Mouse (Mus musculus) embryonic stem cell, embryonic (primary cell): ENCODE results near the gene Rpp25.

Experiments used
- CTCF ChIA-PET, 4 experiments: fragments of 300-600 bp in 2 of 4; fragments of 350-600 bp in 2 of 4; sonication (Branson Sonifier 250); formaldehyde crosslinking; loops; one replicate each; lab custom pipeline; 2022; ENCODE audit warnings: inconsistent platforms in 2 of 4; lab: Charles Lee
- POLR2A ChIA-PET, 4 experiments: fragments of 300-600 bp in 2 of 4; fragments of 350-600 bp in 2 of 4; sonication (Branson Sonifier 250); formaldehyde crosslinking; loops; one replicate each; lab custom pipeline; 2022; ENCODE audit warnings: antibody characterized with exemption in 4 of 4, inconsistent platforms in 1 of 4; lab: Charles Lee

The Rpp25 gene

DNA sequence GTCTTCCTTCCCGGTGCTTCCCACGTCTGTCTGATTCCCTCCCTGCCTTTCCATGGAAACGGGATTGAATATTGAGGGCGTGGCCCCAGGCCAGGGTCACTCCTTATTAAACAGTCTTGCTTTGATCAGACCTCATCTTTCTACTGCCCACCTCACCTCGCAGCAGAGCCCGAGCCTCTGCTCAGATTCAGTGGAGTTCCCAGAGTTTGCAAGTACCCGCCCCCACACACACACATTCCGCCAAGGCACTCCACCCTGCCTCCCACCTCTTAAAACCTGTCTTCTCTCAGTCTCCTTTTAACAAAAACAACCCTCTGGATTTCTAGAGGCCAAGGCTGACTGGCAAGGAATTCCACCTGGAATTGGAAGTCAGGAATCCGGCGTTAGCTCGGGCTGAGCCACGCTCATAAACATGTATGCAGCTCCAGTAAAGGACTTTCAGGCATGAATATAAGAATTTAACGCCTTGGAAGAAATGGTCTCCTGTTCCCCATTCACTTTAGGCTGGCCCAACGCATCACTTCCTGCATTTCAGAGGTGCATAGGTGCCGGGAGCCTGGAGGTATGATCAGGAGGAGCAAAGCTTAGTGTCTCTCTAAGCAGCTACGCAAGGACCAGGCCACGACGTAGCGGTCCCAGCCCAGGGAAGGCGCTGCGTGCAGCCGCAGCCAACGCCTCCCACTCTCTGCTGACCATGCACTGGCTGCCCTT is 760 bp upstream of the Rpp25 start:
- ChIA-PET CTCF (interaction anchor here (0.5 to 3.3 kb wide), 22 partner anchors 7 to 576 kb away, joined by 3 to 24 read pairs (median 4); partner anchors contain the start of genes Cox5a (in 2 of the 4), Csk (in 1 of the 4) and Snx33 (in 1 of the 4)), POLR2A (interaction anchor here (0.6 to 11.7 kb wide), 141 partner anchors 7 to 1343 kb away, joined by 3 to 203 read pairs (median 5); partner anchors contain the start of genes Cox5a (in 4 of the 4), Scamp5 (in 4 of the 4), Ppcdc (in 3 of the 4) and Csk (in 2 of the 4))

DNA sequence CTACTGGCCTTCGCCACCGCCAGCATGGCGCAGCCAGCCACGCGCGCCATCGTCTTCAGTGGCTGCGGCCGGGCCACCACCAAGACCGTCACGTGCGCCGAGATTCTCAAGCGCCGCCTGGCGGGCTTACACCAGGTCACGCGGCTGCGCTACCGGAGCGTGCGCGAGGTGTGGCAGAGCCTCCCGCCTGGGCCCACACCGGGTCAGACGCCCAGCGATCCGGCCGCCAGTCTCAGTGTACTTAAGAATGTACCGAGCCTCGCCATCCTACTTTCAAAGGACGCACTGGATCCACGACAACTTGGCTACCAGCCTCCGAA is 515 bp downstream of the Rpp25 start:
- CTCF ChIA-PET, result interaction anchor here (0.9 to 3.3 kb wide), 13 partner anchors 13 to 576 kb away, joined by 3 to 32 read pairs (median 8); partner anchors contain the start of genes Cox5a (in 2 of the 4) and Snx33 (in 1 of the 4)
- POLR2A ChIA-PET, result interaction anchor here (0.5 to 11.7 kb wide), 93 partner anchors 9 to 1078 kb away, joined by 3 to 203 read pairs (median 6); partner anchors contain the start of genes Cox5a (in 4 of the 4), Scamp5 (in 4 of the 4), Mpi (in 2 of the 4) and Ppcdc (in 2 of the 4)

DNA sequence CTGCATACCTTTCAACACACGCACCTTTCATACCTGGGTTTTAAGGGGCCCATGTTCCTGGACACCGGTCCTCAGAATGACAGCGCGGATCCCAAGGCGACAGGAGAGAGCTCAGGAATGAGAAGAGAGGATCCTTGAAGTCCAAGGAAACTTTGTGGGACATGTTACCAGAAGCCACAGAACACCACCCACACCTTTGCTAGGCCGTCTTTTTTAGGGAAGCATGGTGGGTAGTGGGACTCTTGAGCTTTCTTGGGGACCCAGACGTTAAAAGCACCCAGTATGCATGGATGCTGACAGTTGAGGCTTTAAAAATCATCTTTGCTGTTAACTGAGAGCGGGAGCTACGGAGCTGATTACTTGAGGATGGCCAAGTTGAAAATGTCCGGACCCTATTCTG is 1.1 kb downstream of the Rpp25 start:
- ChIA-PET CTCF (interaction anchor here (0.6 to 3.3 kb wide), 9 partner anchors 10 to 46 kb away, joined by 3 to 32 read pairs (median 8); no protein-coding TSS in a partner anchor), POLR2A (interaction anchor here (0.7 to 11.7 kb wide), 36 partner anchors 9 to 1077 kb away, joined by 3 to 203 read pairs (median 8); partner anchors contain the start of genes Cox5a (in 3 of the 4), Ppcdc (in 2 of the 4), 1700017B05Rik (in 1 of the 4) and Csk (in 1 of the 4))

DNA sequence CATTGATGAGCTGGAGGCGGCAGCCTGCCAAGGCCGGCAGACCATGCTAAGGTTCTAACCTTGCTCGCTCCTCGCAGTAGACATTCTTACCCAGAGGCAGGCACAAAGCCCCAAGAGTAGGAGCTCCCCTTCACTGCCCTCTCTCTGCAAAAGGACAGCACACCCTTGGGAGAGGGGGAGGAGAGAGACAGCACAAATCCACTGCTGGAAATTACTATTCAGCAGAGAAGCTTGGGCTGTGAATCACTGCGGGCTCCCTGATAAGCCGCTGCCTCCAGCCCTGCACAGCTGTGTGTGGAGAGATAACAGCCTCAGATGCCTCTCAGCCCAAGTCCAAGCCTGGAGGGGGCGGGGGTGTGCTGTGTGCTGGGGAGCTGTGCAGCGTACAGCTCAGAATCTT is 1.9 kb downstream of the Rpp25 start:
- ChIA-PET POLR2A (interaction anchor here (0.6 to 11.7 kb wide), 53 partner anchors 9 to 1076 kb away, joined by 3 to 203 read pairs (median 5); partner anchors contain the start of genes Cox5a (in 3 of the 4), Ppcdc (in 2 of the 4), Scamp5 (in 2 of the 4) and 1700017B05Rik (in 1 of the 4)), CTCF (interaction anchor here (0.5 to 3.3 kb wide), 13 partner anchors 9 to 46 kb away, joined by 3 to 32 read pairs (median 7); no protein-coding TSS in a partner anchor)

DNA sequence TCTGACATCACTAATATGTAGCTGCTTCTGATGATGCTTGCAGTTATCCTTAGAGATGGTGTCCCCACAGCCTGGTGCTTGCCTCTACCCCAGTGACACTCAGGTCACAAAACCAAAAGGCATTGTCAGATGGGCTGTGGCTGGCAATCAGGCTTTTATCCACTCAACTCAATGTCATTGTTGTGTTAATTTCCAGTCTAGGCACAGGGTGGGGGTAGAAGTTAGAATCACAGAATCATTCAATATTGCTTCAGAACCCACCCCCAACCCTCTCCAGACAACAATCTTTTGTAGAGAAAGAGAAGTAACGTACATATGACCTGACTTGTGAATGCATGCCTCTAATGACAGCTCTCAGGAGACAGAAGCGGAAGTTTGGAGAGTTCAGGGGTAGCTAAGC is 6.8 kb downstream of the Rpp25 start:
- CTCF ChIA-PET, result interaction anchor here (0.6 to 2.0 kb wide), 13 partner anchors 8 to 471 kb away, joined by 3 to 16 read pairs (median 3); partner anchors contain the start of genes Cox5a (in 1 of the 4), Csk (in 1 of the 4) and Fam219b (in 1 of the 4)
- POLR2A ChIA-PET, result interaction anchor here (0.6 to 10.5 kb wide), 55 partner anchors 8 to 1694 kb away, joined by 3 to 203 read pairs (median 4); partner anchors contain the start of genes Cox5a (in 4 of the 4), Scamp5 (in 3 of the 4), Ppcdc (in 2 of the 4) and Csk (in 1 of the 4)

DNA sequence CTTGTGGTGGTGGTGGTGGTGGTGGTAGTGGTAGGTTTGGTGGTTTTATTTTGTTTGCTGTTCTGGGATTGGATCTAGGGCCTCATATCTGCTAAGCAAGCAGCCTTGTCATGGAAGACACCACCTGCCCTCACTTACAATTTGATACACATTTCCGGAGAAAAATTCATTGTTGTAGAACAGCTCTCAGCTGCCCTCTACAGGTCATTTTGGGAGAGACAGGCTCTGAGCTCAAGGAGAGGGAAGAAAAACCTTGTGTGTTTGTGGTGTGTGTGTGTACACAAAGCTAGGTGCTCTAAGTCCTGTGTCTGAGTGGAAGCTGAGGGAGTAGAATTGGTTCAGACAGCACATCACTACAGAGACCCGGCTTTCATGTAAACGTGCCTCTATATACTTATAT is 13.3 kb downstream of the Rpp25 start:
- ChIA-PET POLR2A (interaction anchor here (0.6 to 10.5 kb wide), 45 partner anchors 9 to 566 kb away, joined by 3 to 203 read pairs (median 5); partner anchors contain the start of genes Rpp25 (in 4 of the 4), 1700017B05Rik (in 1 of the 4), Csk (in 1 of the 4) and Ppcdc (in 1 of the 4)), CTCF (interaction anchor here (0.6 to 5.2 kb wide), 67 partner anchors 9 to 1811 kb away, joined by 3 to 80 read pairs (median 4); partner anchors contain the start of genes Rpp25 (in 2 of the 4), 1700017B05Rik (in 1 of the 4), Csk (in 1 of the 4) and Man2c1 (in 1 of the 4))

DNA sequence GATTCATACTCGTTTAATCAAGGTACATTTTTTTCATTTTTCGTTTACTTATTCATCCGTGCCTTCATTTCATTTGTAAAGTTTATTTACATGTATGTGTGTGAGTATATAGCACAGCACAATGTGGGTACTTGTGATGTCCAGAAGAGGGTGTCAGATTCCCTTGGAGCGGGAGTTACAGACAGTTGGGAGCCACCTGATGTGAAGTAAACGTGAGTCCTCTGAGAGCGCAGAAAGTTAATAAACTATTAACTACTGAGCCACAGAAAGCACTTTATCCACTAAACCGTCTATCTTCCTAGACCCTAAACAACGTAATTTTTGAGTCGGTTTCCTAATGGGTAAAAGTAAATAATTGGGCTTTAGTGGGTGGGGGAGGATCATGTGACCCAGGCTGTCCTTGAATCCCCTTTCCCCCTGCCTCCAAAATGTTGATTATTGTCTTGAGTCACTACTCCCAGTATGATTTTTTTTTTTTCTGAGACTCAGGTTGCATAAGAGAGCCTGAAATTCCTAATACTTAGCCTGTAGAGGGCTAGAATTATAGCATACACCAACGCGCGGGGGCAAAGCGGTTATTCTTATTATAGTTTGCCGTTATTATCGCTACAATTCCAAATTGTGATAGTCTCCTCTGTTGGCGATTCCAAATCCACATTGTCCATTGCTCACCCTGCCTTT is 16.7 kb downstream of the Rpp25 start:
- CTCF ChIA-PET, result interaction anchor here (0.5 to 2.0 kb wide), 19 partner anchors 10 to 629 kb away, joined by 3 to 8 read pairs (median 3); partner anchors contain the start of genes Rpp25 (in 2 of the 4) and Man2c1 (in 1 of the 4)
- POLR2A ChIA-PET, result interaction anchor here (0.5 to 7.3 kb wide), 103 partner anchors 8 to 1396 kb away, joined by 3 to 169 read pairs (median 4); partner anchors contain the start of genes Rpp25 (in 4 of the 4), Scamp5 (in 4 of the 4), Ppcdc (in 3 of the 4) and 1700017B05Rik (in 2 of the 4)

DNA sequence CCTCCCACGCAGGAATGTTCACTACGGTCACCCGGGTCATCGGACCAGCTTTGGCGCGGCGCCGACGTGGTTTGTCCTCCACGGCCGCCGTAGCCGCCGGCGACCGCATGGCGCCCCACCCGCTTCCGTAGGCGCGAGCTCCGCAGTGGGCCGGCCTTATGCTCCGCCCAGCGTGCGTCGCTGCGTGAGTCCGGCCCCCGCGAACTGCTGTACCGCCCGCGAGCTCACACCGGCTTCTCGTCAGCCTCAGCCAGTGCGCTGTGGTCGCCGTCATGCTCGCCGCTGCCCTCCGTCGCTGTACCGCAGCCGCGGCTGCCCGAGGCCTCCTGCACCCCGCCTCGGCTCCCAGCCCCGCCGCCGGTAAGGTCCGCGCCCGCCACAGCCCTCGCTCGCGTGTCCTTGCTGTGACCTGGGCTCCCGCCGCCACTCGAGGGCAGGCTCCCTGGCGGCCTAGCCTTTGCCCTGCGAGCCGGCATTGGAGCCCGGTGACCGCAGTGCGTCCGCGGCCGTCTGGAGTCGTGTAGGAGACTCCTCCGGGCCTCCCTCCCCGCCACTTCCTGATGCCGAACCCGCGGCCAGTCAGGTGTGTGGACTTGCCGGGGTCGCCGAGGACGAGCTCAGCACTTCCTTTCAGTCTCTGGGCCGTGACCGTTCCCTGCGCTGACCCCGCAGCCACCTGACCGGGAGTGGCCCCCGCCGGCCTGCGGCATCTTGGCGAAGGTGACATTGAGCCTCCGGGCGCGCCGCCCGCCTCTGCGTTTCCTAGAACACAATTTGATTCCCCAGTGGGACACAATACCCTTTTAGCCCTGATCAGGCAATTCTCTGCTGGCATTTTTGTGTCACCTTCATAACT is 17.5 kb downstream of the Rpp25 start, which contains the start of gene Cox5a:
Cox5a (plus strand) TSS at position 219 of the 856 bp plus-strand sequence.
- ChIA-PET CTCF (interaction anchor here (0.5 to 2.0 kb wide), 20 partner anchors 10 to 630 kb away, joined by 3 to 8 read pairs (median 4); partner anchors contain the start of genes Rpp25 (in 2 of the 4), Csk (in 1 of the 4) and Man2c1 (in 1 of the 4)), POLR2A (interaction anchor here (0.6 to 6.8 kb wide), 113 partner anchors 8 to 1397 kb away, joined by 3 to 102 read pairs (median 4); partner anchors contain the start of genes Rpp25 (in 4 of the 4), Scamp5 (in 4 of the 4), 1700017B05Rik (in 2 of the 4) and Fam219b (in 2 of the 4))

DNA sequence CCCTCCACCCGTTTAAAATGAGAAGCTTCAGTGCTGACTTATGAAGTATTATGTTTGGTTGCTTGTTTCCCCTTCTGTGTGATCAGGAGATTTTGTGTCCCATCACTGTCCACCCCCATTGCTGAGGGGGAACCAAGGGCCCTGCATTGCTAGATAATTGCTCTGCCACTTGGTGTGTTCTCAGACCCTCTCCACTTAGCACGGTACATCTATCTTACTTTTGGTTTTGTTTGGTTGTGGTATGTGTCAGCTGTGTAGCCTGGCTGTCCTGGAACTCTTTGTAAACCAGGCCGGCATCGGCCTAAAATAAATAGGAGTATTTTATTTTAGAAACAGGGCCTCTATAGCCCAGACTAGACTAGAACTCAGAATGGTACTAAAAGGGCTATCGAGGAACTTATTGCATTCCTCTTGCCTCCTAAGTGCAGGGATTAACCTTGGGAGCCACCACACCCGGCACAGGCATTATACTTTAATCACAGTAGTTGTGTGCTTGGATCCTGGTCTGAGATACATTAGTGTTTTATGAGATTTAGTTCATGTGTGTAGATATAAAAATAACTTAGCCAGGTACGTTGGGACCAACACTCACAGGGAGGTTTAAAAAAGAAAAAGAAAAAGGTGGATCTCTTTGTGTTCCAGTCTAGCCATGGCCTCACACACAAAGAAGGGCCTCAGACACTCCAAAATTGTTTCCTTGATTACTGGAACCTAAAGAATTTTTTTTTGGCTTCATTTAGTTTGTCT is 18.5 kb downstream of the Rpp25 start:
- ChIA-PET POLR2A (interaction anchor here (0.6 to 6.8 kb wide), 68 partner anchors 8 to 753 kb away, joined by 3 to 102 read pairs (median 5); partner anchors contain the start of genes Rpp25 (in 4 of the 4), Scamp5 (in 3 of the 4), Fam219b (in 2 of the 4) and 1700017B05Rik (in 1 of the 4)), CTCF (interaction anchor here (0.6 to 2.0 kb wide), 10 partner anchors 8 to 359 kb away, joined by 3 to 8 read pairs (median 4); partner anchors contain the start of genes Rpp25 (in 2 of the 4) and Csk (in 1 of the 4))

DNA sequence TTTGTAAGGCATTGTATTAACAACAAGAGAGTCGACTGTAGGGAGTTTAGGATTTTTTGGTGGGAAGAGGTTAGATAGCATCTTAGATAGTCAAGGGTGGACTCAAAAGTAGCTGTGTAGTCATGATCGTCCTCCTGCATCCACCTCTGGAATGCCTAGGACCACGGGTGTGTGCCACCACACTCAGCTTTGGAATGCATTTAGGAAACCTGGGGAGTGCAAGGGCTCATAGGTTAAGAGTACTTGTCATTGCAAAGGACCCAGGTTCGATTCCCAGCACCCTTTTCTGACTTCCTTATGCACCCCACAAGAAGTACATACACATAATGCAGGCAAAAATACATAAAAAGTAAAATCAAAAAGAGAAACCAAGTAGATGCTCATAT is 19.0 kb downstream of the Rpp25 start:
- POLR2A ChIA-PET, result interaction anchor here in 3 of 4 experiments (0.5 to 6.8 kb wide), 34 partner anchors 8 to 242 kb away, joined by 3 to 102 read pairs (median 6); partner anchors contain the start of genes Rpp25 (in 3 of the 3) and Fam219b (in 1 of the 3)
- CTCF ChIA-PET, result interaction anchor here in 3 of 4 experiments (0.6 to 2.4 kb wide), 9 partner anchors 9 to 360 kb away, joined by 3 to 13 read pairs (median 4); no protein-coding TSS in a partner anchor

DNA sequence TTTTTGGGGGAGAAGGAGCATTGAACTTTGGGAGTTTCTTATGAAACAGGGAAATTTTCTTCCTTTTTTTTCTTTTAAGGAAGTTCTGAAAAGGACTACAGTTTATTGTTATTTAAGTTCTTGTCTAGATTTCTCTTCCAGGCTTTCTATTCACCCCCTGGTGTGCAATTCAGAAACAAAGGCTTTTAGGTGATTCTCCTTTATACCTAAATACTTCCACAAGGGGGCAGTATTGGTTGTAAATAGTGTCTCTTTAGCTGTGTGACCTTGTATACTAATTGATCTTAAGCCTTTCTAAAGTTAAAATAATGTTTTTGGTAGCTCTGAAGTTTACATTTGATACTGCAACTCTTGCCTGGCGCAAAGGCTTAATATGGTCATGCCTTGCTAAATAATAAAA is 19.9 kb downstream of the Rpp25 start:
- ChIA-PET POLR2A (interaction anchor here in 3 of 4 experiments (0.6 to 6.8 kb wide), 33 partner anchors 8 to 220 kb away, joined by 3 to 102 read pairs (median 4); partner anchors contain the start of genes Rpp25 (in 2 of the 3), Scamp5 (in 2 of the 3), Csk (in 1 of the 3) and Mpi (in 1 of the 3)), CTCF (interaction anchor here (0.7 to 2.4 kb wide), 19 partner anchors 9 to 221 kb away, joined by 3 to 13 read pairs (median 4); partner anchors contain the start of gene Csk (in 1 of the 4))

DNA sequence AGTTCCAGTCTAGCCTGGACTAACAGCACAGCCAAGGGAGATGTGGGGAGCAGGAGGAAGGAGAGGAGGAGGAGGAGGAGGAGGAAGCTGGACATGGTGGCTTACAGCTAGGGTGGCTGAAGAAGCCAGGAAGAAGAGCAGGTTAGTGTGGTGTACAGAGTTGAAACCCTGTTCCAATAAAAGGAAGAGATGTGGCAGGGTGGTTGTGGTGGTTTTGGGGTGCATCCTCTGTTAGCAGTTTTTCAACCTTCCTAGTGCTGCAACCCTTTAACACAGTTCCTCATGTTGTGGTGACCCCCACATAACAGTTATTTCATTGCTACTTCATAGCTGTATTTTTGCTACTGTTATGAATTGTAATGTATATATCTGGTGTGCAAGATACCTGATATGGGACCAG is 20.6 kb downstream of the Rpp25 start:
- ChIA-PET POLR2A (interaction anchor here in 3 of 4 experiments (0.6 to 6.8 kb wide), 27 partner anchors 8 to 219 kb away, joined by 3 to 102 read pairs (median 5); partner anchors contain the start of genes Rpp25 (in 2 of the 3), Csk (in 1 of the 3), Mpi (in 1 of the 3) and Scamp5 (in 1 of the 3)), CTCF (interaction anchor here (0.6 to 2.4 kb wide), 24 partner anchors 8 to 262 kb away, joined by 3 to 13 read pairs (median 4); partner anchors contain the start of genes 1700017B05Rik (in 1 of the 4) and Csk (in 1 of the 4))

DNA sequence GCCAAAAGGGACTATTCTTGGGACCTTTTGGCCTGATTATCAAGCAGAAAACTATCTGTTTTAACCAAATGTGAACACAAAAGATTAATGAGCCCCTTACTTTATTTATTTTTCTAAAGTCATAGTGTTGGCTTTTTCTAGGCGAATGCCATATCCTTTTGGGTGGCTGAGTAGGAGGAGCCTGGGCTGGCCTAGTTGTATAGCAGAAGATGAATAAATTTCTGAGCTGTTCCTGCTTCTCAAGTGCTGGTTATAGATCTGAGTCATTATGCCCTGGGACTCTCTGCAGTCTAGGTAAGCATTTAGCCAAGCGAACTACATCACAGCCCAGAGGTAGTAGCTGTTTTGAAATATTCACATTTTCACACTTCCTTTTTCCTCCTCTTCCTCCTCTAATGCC is 21.7 kb downstream of the Rpp25 start:
- POLR2A ChIA-PET, result interaction anchor here in 2 of 4 experiments (0.7 to 6.8 kb wide), 10 partner anchors 9 to 68 kb away, joined by 3 to 102 read pairs (median 8); partner anchors contain the start of gene Rpp25 (in 2 of the 2)

DNA sequence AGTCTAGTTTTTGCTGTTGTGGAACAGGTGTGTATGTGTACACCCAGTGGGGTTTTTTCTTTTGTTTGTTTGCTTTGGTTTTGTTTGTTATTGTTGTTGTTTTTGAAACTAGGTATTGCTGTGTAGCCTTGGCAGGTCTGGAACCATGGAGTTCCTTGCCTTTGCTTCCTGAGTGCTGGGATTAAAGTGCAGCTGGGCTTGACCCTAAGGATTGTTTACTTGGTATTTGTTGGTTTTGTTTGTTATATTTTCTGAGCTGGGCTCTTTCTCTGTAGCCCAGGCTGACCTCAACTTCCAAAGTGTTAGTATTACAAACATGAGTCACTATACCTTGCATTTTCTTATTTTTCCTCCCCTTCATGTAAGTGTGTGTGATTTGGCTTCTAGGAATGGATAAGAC is 22.6 kb downstream of the Rpp25 start:
- CTCF ChIA-PET, result interaction anchor here in 2 of 4 experiments (0.6 to 2.4 kb wide), 5 partner anchors 10 to 130 kb away, joined by 3 to 9 read pairs (median 4); no protein-coding TSS in a partner anchor
- POLR2A ChIA-PET, result interaction anchor here in 2 of 4 experiments (0.8 to 6.8 kb wide), 11 partner anchors 10 to 232 kb away, joined by 3 to 102 read pairs (median 4); partner anchors contain the start of genes Rpp25 (in 2 of the 2) and Ppcdc (in 1 of the 2)

More for the DNA sequence above, 21.7 kb downstream of the Rpp25 start:
- CTCF ChIA-PET, result interaction anchor here in 1 of 4 experiments (2.0 to 2.4 kb wide), 2 partner anchors 9 to 40 kb away, joined by 4 to 9 read pairs; no protein-coding TSS in a partner anchor
